Mouse (Mus musculus) layer of hippocampus, adult 11-12 months (tissue): Measurements from ENCODE around the gene Wdr37.
"Not testable (repeated sequence)": the region's sequence is repeated elsewhere in the genome, so short reads cannot be mapped to it uniquely, and the experiment has no call there.

Experiments
- DNase-seq: peaks from one replicate; pipeline ENCODE4 v3.0.0; 2022; ENCODE audit warnings: low spot score

Gene Wdr37

DNA sequence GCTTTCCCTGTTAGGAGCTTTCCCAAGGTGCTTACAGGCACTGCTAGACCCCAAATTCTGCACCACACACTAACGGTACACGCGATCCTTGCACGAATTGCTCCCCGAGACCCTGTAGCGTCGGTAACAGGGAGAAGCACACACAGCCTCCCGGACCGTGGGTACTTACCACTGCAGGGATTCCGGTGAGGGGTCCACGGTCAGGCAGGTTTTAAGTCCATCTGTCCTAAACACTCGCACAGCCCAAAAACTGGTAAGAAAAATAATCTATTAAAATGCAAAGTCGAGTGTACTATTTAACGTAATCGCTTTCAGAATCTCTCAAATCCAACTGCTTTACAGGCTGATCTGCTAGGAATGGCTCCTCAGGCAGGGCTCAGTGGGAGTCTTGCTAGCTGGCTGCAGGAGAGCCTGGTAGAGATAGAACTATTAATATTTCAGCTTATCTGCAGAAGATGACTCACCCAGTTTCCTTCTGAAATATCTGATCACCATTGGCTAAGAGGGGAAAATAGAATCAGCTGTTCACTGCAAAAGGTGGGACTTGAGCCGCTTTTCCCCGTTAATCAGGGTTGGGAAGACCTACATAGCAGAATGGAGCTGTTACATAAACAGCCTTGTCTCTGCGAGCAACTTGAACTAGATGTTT lies at the start of gene Wdr37:
Gene Wdr37 (minus strand): TSS at position 596 of the 649 bp plus-strand sequence.
- peak; percentile 68 for DNase-seq

DNA sequence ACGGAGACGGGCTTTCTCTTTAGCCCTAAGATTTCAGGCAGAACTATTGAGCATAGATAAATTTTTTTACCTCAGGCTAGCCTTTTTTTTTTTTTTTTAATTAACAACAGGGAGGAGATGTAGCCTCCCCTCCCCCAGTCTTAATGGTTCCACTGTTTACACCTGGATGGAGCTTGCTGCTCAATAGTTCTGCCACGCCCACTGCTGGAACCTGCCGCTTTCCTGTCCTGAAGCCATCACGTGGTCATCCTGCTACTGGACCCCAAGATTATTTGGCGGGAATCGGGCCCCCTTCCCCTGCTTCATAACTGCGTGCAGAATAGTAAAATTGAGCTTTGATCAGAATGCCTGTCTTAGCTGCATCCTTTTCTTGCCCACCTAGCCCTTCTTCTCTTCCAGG lies 42.2 kb upstream of the Wdr37 start:
- not testable (repeated sequence) for DNase-seq

DNA sequence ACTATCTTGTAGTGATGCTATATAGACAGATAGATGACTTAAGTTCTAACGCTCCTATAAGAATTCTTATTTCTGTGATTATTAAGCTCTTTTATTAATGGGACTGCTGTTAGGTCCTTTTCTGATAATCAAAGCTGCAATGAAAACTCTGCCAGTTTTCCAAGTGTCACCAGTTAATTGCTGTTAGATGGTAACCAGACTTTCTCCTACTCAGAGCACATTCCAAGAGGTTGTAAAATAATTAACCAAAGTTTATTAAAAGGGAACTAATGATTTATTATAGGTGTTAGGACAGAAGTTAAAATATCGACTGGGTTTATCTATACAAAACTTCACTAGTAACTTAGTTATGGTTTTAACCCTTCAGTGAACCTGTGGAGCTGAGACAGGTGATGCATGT lies 34.3 kb upstream of the Wdr37 start:
- DNase-seq = not testable (repeated sequence)

DNA sequence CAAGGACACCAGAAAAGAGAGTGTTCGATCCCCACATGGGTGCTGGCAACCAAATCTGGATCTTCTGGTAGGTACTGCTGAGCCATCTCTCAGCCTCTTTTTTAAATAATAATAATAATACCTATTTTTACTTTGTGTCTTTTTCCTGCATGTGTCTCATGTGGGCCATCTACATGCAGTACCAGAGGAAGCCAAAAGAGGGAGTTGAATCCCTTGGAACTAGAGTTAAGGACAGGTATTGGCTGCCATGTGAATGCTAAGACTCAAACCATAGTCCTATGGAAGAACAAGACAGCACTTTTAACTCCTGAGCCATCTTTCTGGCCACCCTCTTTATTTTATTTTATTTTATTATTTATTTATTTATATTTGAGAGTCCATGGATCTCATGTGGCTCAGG lies 16.9 kb upstream of the Wdr37 start:
- no peak for DNase-seq

- DNase-seq = no peak
These were observed 14.5 kb upstream of the Wdr37 start for GRCm38 (mm10) chr13:8886185-8886560.

- DNase-seq = peak; percentile 98
These were observed 13.9 kb upstream of the Wdr37 start, which contains the start of gene Idi1 for GRCm38 (mm10) chr13:8885445-8886184. Gene Idi1, plus strand, starts transcription at chr13:8885501.

DNA sequence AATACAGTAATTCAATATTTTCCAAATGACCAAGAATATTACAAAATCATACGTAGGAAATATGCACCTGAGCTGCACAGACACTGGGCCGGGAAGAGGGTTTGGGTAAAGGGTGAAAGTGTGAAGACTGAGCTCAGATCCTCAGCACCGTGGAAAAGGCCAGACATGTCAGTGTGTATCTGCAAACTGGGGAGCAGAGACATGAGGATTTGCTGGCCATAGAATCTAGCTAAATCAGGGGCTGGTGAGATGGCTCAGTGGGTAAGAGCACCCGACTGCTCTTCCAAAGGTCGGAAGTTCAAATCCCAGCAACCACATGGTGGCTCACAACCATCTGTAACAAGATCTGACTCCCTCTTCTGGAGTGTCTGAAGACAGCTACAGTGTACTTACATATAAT lies 12.2 kb upstream of the Wdr37 start:
- DNase-seq = not testable (repeated sequence)

GRCm38 (mm10) chr13:8881611-8882010 lies 9.9 kb upstream of the Wdr37 start:
- no peak for DNase-seq

DNA sequence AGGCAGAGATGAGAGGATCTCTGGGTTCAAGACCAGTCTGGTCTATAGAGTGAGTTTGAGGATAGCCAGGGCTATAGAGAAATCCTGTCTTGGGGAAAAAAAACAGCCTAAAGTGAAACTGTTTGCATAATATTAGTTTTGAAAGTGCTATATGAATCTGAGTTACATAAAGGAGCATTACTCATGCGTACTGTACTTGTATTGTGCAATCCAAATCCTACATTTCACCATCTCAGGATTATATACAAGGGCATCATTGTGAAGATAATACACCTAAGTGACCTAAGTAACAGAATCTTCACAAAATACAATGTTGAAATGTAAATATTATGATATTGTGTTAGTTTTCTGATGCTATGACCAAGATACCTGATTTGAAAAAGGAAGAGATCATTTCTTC lies 2.1 kb upstream of the Wdr37 start:
- no peak for DNase-seq

DNA sequence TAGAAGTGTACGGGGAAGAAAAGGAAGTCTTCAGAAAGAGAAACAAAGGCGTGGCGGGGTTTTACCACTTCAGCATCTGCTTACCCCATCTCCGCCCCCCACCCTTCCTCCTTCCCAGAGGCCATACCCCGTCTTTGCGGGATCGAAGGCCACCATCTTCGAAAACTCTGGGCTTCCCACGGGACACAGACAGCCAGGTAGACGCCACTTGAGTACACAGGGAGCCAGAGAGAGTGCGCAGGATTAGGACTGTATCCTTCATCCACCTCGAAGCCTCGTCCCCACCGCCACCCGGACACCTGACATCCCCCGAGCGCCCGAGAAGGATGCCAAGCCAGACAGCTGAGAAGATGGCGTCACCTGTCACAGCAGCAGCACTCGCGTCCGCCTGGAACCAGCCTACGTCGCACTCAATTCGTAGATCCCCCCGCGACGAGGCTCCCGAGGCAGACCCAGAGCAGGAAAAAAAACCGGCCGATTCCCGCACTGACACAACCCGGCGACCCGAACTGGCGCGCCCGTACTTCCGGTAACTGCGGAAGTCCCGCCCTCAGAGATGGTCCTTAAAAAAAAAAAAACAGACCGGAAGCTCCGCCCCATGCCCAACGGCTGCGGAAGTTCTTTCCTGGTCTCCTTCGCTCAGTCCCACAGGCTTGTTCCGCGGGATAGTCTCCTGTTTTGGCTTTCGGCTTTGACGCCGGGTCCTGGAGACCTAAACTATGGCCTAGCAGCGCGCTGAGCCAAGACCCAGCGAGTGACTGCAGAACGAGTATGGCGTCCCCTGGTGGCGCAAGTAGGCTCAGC lies 997 bp downstream of the Wdr37 start:
- peak; percentile 90 for DNase-seq

DNA sequence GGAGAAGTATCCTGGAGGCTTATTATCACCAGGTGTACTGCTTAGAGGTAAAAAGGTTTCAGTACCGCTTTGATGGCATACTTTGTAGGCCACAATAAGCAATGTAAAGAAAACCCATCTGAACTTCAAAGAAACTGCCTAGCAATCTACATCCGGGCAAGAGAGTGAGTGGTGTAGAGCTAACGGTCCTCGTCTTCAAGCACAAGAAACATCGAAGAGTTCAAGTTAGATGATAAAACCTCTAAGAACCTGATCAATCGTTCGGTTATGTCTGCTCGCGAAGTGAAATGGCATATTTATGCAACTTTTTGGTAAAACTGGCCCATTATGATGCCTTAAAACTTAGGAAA lies 1.6 kb downstream of the Wdr37 start:
- no peak for DNase-seq

DNA sequence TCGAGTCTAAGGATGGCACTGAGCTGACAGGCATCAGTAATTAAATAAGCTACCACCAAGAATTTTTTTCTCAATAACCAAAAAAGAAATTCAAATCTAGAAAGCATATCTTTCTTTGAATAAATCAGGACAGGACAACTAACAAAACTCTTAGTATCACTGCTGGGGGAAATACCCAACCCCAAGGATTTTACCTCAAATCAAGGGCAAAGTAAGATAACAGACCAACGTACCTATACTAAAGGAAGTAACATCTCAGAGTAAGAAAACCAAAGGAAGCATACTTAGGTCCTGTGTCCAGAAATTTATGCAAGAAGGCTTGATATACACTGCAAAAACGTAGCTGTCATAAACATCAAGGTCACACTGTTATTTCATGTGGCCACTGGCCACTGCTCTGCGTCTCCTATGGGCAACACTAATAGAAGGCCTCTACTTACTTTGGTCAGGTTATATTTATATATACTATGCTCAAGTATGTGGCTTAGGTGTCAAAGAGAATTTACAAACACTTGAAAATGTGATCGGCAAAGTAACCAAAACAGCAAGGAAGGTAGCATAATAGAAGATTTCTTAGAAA lies 2.0 kb downstream of the Wdr37 start:
- DNase-seq = no peak

GRCm38 (mm10) chr13:8866612-8867011 lies 5.1 kb downstream of the Wdr37 start:
- DNase-seq = no peak

GRCm38 (mm10) chr13:8864990-8865389 lies 6.7 kb downstream of the Wdr37 start:
- DNase-seq = no peak

- no peak for DNase-seq
These were observed 10.8 kb downstream of the Wdr37 start for GRCm38 (mm10) chr13:8860861-8861260.

DNA sequence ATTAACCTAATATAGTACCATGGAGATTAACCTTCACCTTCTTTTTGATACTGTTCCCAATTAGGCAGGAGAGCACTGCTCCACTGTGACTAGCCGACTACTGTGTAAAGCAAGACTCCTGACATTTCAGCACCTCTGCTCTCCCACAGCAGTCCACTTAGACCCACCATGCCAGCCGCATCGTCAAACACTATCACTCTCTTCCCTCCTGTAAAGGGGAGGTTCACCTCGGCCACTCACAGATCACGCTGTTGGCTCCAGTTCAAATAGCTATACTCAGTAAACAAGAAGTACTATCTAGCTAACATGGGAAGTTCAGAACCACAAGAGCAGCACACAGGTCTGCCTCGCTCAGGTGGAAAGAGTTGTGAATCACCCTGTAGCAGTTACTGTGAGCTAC lies 13.3 kb downstream of the Wdr37 start:
- no peak for DNase-seq

GRCm38 (mm10) chr13:8854769-8855168 lies 16.9 kb downstream of the Wdr37 start:
- DNase-seq = no peak

- DNase-seq = no peak
These were observed 18.3 kb downstream of the Wdr37 start for GRCm38 (mm10) chr13:8853424-8853823.

- DNase-seq = no peak
These were observed 22.4 kb downstream of the Wdr37 start for GRCm38 (mm10) chr13:8849311-8849710.

DNA sequence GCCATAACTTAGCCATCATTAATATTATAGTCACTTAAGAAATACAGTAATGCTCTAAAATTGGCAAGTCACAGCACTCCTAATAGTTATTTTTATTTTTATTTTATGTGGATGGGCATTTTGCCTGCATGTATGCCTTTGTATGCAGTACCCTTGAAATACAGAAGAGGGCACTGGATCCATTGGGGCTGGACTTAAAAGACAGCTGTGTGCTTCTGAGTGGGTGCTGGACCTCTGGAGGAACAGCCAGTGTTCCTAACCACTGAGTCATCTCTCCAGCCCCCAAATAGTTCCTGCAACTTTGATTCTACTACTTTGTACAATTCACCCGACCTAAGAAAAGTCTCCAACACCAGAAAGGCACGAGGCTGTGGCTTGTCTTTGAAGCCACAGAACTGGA lies 24.0 kb downstream of the Wdr37 start:
- DNase-seq = no peak

GRCm38 (mm10) chr13:8842273-8842672 lies 29.4 kb downstream of the Wdr37 start:
- no peak for DNase-seq

DNA sequence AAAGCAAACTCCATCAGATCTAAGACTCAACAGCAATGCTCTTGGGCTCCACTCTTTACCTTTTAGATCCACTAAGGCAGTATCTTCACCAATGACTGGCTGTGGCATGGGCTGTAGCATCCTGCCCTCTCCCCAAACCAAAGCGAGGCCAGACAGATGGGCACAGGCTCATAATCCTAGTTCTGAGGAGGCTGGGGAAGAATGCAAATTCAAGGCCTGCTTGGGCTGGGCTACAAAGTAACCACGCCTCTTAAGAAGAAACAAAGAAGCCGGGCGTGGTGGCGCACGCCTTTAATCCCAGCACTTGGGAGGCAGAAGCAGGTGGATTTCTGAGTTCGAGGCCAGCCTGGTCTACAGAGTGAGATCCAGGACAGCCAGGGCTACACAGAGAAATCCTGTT lies 29.9 kb downstream of the Wdr37 start:
- DNase-seq = not testable (repeated sequence)

DNA sequence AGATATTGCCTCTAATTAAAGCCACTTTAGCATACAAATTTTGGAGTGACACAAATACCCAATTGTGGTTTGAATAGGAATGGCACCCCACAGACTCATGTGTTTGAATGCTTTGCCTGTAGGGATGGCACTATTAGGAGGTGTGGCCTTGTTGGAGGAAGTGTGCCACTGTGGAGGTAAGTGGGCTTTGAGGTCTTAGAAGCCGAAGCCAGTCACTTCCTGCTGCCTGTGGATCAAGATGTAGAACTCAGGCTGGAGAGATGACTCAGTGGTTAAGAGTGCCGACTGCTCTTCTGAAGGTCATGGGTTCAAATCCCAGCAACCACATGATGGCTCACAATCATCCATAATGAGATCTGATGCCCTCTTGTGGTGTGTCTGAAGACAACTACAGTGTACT lies 30.8 kb downstream of the Wdr37 start:
- no peak for DNase-seq
